Mouse (Mus musculus): Measurements from ENCODE around the gene Usp37.

DNA sequence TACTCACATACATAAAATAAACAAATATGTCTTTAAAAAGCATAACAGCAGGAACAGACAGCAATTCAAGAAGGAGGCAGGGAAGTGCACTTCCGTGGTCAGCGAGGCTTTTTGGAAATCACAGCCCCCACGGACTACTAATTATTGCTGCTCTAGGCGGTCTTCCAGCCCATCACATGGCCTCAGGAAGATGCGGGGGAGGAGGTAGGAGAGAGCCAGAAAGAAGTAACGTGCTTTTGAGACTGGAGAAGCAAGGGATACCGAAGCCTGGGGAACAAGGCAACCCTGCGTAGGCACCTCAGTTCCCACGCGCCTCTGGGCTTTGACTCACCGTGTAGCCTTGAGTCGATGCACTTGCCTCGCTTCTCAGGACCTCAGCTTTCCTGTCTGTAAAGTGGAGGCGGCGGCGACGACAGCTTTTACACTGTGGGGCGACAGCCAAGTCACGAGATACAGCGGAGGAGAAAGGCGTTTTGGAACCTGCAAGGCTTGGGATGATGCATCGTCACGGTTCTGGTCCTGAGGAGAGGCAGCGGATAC, 43.2 kb upstream of the Usp37 start:
- TF ChIP-seq CTCF (IDR thresholded peaks at IDR 0.05; ENCODE audit: low read depth) (no peak), EP300 (IDR thresholded peaks at IDR 0.05; ENCODE audit: low read depth) (no peak)
